Mouse (Mus musculus) ovary, postnatal 14 days (tissue): ENCODE measurements at regions not wholly inside any gene's neighbourhood (a gene's known extent, or its start where the extent isn't known, plus 50 kb on each side); places are given as distances from the start of the nearest gene placed in this dataset.
A peak's percentile ranks its signal among the peaks of the same experiment; 100 is the strongest.

Experiments
- DNase-seq: peaks from one replicate; pipeline ENCODE4 v3.0.0; 2022; ENCODE audit warnings: low spot score

- no peak for DNase-seq
These were observed 111.3 kb upstream of the Ptger4 start for GRCm38 (mm10) chr15:5355332-5355731.

GRCm38 (mm10) chr15:5354328-5354727 lies 110.3 kb upstream of the Ptger4 start:
- no peak for DNase-seq

GRCm38 (mm10) chr15:5348881-5349280 lies 104.9 kb upstream of the Ptger4 start:
- no peak for DNase-seq

- no peak for DNase-seq
These were observed 103.7 kb upstream of the Ptger4 start for GRCm38 (mm10) chr15:5347674-5348073.

- no peak for DNase-seq
These were observed 103.0 kb upstream of the Ptger4 start for GRCm38 (mm10) chr15:5346955-5347354.

GRCm38 (mm10) chr15:5343794-5344193 lies 99.8 kb upstream of the Ptger4 start:
- DNase-seq: peak; percentile 22

GRCm38 (mm10) chr15:5335528-5336268 lies 91.7 kb upstream of the Ptger4 start:
- DNase-seq: no peak

- no peak for DNase-seq
These were observed 83.0 kb upstream of the Ptger4 start for GRCm38 (mm10) chr15:5326996-5327395.

GRCm38 (mm10) chr15:5321691-5322090 lies 77.7 kb upstream of the Ptger4 start:
- no peak for DNase-seq

- DNase-seq: no peak
These were observed 68.2 kb upstream of the Ptger4 start for GRCm38 (mm10) chr15:5312231-5312630.

- DNase-seq: no peak
These were observed 66.0 kb upstream of the Ptger4 start for GRCm38 (mm10) chr15:5310035-5310434.

GRCm38 (mm10) chr15:5302403-5302802 lies 58.4 kb upstream of the Ptger4 start:
- DNase-seq: no peak

- DNase-seq: no peak
These were observed 55.8 kb upstream of the Ptger4 start for GRCm38 (mm10) chr15:5299807-5300206.

- no peak for DNase-seq
These were observed 53.0 kb upstream of the Ptger4 start for GRCm38 (mm10) chr15:5296949-5297348.
